Mouse (Mus musculus) CH12.LX (cell line): ENCODE results near the gene Them4. TPM values are rescaled to one million over a fixed set of nuclear protein-coding genes. Genes with fewer than 3 reads are reported as not detected.
A peak's percentile ranks its signal among the peaks of the same experiment; 100 is the strongest.
"Not testable (repeated sequence)": the region's sequence is repeated elsewhere in the genome, so short reads cannot be mapped to it uniquely, and the experiment has no call there.

Experiments
- DNase-seq: peaks from one replicate; pipeline ENCODE4 v3.0.0-alpha.2; 2013; ENCODE audit errors: extremely low read depth
- H3K27ac ChIP-seq: 2 replicates; pipeline ENCODE4 v1.5.1; 2012; ENCODE audit warnings: low read depth, mild to moderate bottlenecking, control low read depth, moderate library complexity; ENCODE audit not compliant: insufficient read depth
- H3K27me3 ChIP-seq: replicated peaks from 2 replicates; pipeline ENCODE3; 2012; ENCODE audit warnings: inconsistent platforms
- H3K36me3 ChIP-seq, 2 experiments: replicated peaks in 1 of 2; 2 replicates each; pipeline versions ENCODE3 to v1.6.1; 2012; ENCODE audit warnings: inconsistent platforms in 1 of 2, low read length in 1 of 2, mild to moderate bottlenecking in 1 of 2, mixed read lengths in 1 of 2, moderate library complexity in 1 of 2; ENCODE audit not compliant: control insufficient read depth in 1 of 2, insufficient read depth in 1 of 2
- H3K4me1 ChIP-seq, 2 experiments: 2 replicates each; pipeline ENCODE4 v1.6.1; 2012; ENCODE audit warnings: inconsistent platforms in 1 of 2, moderate library complexity in 1 of 2; ENCODE audit not compliant: insufficient read depth in 2 of 2, control insufficient read depth in 1 of 2
- H3K4me2 ChIP-seq: 2 replicates; pipeline ENCODE4 v1.6.1; 2012; ENCODE audit warnings: low read depth, mild to moderate bottlenecking, control low read depth; ENCODE audit not compliant: poor library complexity, insufficient read depth, severe bottlenecking
- H3K4me3 ChIP-seq, 3 experiments: fragments of 150-350 bp in 1 of 3; sonication (generic) in 1 of 3; replicated peaks in 1 of 3; 2 replicates each; pipeline versions ENCODE3 to v1.5.1; 2011 to 2012; ENCODE audit warnings: low read depth in 2 of 3, low read length in 2 of 3, mild to moderate bottlenecking in 2 of 3, moderate library complexity in 2 of 3, control low read depth in 1 of 3, improper control_type of control experiment in 1 of 3, inconsistent platforms in 1 of 3, mixed read lengths in 1 of 3; ENCODE audit not compliant: poor library complexity in 1 of 3
- H3K79me2 ChIP-seq: replicated peaks from 2 replicates; pipeline ENCODE4 v1.6.1; 2012; ENCODE audit warnings: mild to moderate bottlenecking, moderate library complexity; ENCODE audit not compliant: control insufficient read depth, poor library complexity, insufficient read depth, severe bottlenecking; ENCODE audit errors: extremely low read depth
- H3K9ac ChIP-seq: 2 replicates; pipeline ENCODE4 v1.6.1; 2012; ENCODE audit warnings: low read depth, mild to moderate bottlenecking, control low read depth, moderate library complexity; ENCODE audit not compliant: insufficient read depth
- H3K9me3 ChIP-seq: replicated peaks from 2 replicates; pipeline ENCODE3; 2012; ENCODE audit warnings: low read length, inconsistent platforms, mixed read lengths
- CTCF ChIP-seq, 2 experiments: IDR thresholded peaks in 1 of 2; conservative IDR thresholded peaks in 1 of 2; 2 replicates each; pipeline ENCODE4 v1.5.1; 2011 to 2012; ENCODE audit warnings: low read depth in 2 of 2, low read length in 2 of 2, improper control_type of control experiment in 1 of 2, inconsistent platforms in 1 of 2, mild to moderate bottlenecking in 1 of 2, moderate library complexity in 1 of 2
- IRF4 ChIP-seq: IDR thresholded peaks from 2 replicates; pipeline ENCODE4 v1.6.1; 2014; ENCODE audit warnings: low read depth, mild to moderate bottlenecking, inconsistent platforms, low read length, improper control_type of control experiment
- MAX ChIP-seq: IDR thresholded peaks from 2 replicates; pipeline ENCODE4 v1.6.1; 2011; ENCODE audit warnings: low read length, improper control_type of control experiment
- NRF1 ChIP-seq: IDR thresholded peaks from 2 replicates; pipeline ENCODE4 v1.6.1; 2014; ENCODE audit warnings: low read depth, mild to moderate bottlenecking, inconsistent platforms, low read length, improper control_type of control experiment, moderate library complexity
- RAD21 ChIP-seq: IDR thresholded peaks from 2 replicates; pipeline ENCODE4 v1.6.1; 2011; ENCODE audit warnings: low read depth, mild to moderate bottlenecking, low read length, improper control_type of control experiment, moderate library complexity
- SMC3 ChIP-seq: IDR thresholded peaks from 2 replicates; pipeline ENCODE4 v1.6.1; 2011; ENCODE audit warnings: low read depth, low read length, improper control_type of control experiment
- TBP ChIP-seq: conservative IDR thresholded peaks from 2 replicates; pipeline ENCODE4 v1.6.1; 2011; ENCODE audit warnings: low read depth, low read length, improper control_type of control experiment
- UBTF ChIP-seq: IDR thresholded peaks from 2 replicates; pipeline ENCODE4 v1.6.1; 2012; ENCODE audit warnings: low read depth, mild to moderate bottlenecking, inconsistent platforms, low read length, improper control_type of control experiment, moderate library complexity
- ZC3H11A ChIP-seq: IDR thresholded peaks from 2 replicates; pipeline ENCODE4 v1.6.1; 2012; ENCODE audit warnings: low read depth, mild to moderate bottlenecking, inconsistent platforms, low read length, improper control_type of control experiment
- dilution Hi-C: fragments of 300-500 bp; cut with MboI; formaldehyde crosslinking; loops from 2 replicates; pipeline ENCODE4 v1.14.3; 2020; ENCODE audit warnings: low sequenced_read_pairs; ENCODE audit not compliant: extremely low pct_unique_long_range_greater_than_20kb, extremely low pct_ligation_motif_present
- in situ Hi-C: fragments of 300-500 bp; cut with MboI; formaldehyde crosslinking; loops from 3 replicates; pipeline ENCODE4 v1.14.3; 2019; ENCODE audit warnings: low sequenced_read_pairs, low pct_ligation_motif_present, low pct_unique_long_range_greater_than_20kb, mixed read lengths
- polyA plus RNA-seq: library from polyadenylated mRNA; unstranded; fragments of >175 nt; gene quantifications from 2 replicates; pipeline ENCODE4 v1.2.1, GENCODE M21; 2012; ENCODE audit warnings: low read depth; ENCODE audit not compliant: insufficient read length
- total RNA-seq, 2 experiments: library from RNA; depleted of rRNA; stranded (reverse); fragments of 300-350 nt in 1 of 2; fragments of >200 nt in 1 of 2; gene quantifications; 2 replicates each; pipeline ENCODE4 v1.2.3; 2012 to 2014

The Them4 gene
- total and polyA plus RNA-seq, 3 experiments, result 2.4 to 7.2 (median 3.6) TPM

- no peaks in the 10 kb centered on the region for H3K9me3 ChIP-seq
- peak; percentile 43 for DNase-seq
- no peaks in the 10 kb centered on the region for H3K36me3 ChIP-seq
- H3K27ac ChIP-seq, result no peak overlapping the region
- no peak overlapping the region for H3K9ac ChIP-seq
- no peaks in the 10 kb centered on the region for H3K4me1 ChIP-seq
- dilution Hi-C loops, result no loop called here
- no peak overlapping the region for H3K4me3 ChIP-seq
- in situ Hi-C loops, result no loop called here
- H3K79me2 ChIP-seq, result no peaks in the 10 kb centered on the region
- peaks cover 7% of the 10 kb centered on the region for H3K27me3 ChIP-seq
- TF ChIP-seq ZC3H11A (peak; percentile 26; the same call in 1 of the 2 replicates), IRF4 (peak; percentile 40; the same call in 1 of the 2 replicates), CTCF (conservative IDR thresholded peaks at IDR 0.05 in 1 of 2, IDR thresholded peaks at IDR 0.05 in 1 of 2; ENCODE audit: low read depth in 2 of 2, low read length in 2 of 2) (peak; percentile 42 to 80), MAX (no peak), SMC3 (peak; percentile 73), UBTF (no peak), RAD21 (peak; percentile 80)
- no peak overlapping the region for H3K4me2 ChIP-seq
Measured at GRCm38 (mm10) chr3:94260598-94260997, 49.3 kb upstream of the Them4 start.

- H3K4me1 ChIP-seq, DNase-seq, H3K9me3 ChIP-seq, in situ Hi-C loops, dilution Hi-C loops, H3K79me2 ChIP-seq, H3K36me3 ChIP-seq, H3K4me2 ChIP-seq, H3K27ac ChIP-seq, H3K9ac ChIP-seq, H3K4me3 ChIP-seq, H3K27me3 ChIP-seq: not testable (repeated sequence)
Measured at GRCm38 (mm10) chr3:94263736-94264135, 46.2 kb upstream of the Them4 start, which contains the start of gene Gm4778. Gm4778 (plus strand) TSS chr3:94264036.

GRCm38 (mm10) chr3:94275991-94276390 lies 33.9 kb upstream of the Them4 start:
- in situ Hi-C loops (no loop called here), dilution Hi-C loops (no loop called here)
- TF ChIP-seq TBP (no peak), CTCF (conservative IDR thresholded peaks at IDR 0.05 in 1 of 2, IDR thresholded peaks at IDR 0.05 in 1 of 2; ENCODE audit: low read depth in 2 of 2, low read length in 2 of 2) (no peak), NRF1 (no peak)
- H3K36me3 ChIP-seq, result no peaks in the 10 kb centered on the region
- no peak for DNase-seq
- no peak overlapping the region for H3K4me3 ChIP-seq
- no peak overlapping the region for H3K27ac ChIP-seq
- peaks cover 14% of the 10 kb centered on the region for H3K27me3 ChIP-seq
- H3K9ac ChIP-seq, result no peak overlapping the region
- no peaks in the 10 kb centered on the region for H3K79me2 ChIP-seq
- H3K9me3 ChIP-seq, result no peaks in the 10 kb centered on the region
- H3K4me2 ChIP-seq, result no peak overlapping the region
- peaks cover 0 to 3% of the 10 kb centered on the region in 2 experiments; a peak in 1 of 4 replicates for H3K4me1 ChIP-seq
